Mouse (Mus musculus): ENCODE measurements at regions not wholly inside any gene's neighbourhood (a gene's known extent, or its start where the extent isn't known, plus 50 kb on each side); places are given as distances from the start of the nearest gene placed in this dataset.

DNA sequence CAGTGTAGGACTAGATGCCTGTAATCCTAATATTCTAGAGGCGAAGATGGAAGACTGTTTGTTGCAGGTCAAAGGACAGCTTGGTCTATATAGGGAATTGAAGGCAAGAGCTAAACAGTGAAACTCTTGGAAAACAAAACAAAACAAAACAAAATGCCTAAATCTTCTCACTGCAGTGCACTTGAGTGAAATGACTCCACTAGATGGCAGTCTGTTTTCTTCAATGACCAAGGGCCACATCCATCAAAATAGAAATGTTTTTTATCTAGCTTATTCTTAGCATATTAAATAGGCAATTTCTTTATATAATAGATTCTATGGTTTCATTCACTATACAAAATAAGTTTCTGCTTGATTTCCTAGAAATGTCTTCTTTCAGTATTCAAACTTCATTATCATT is 279.7 kb downstream of the Tex13c3 start:
- intact Hi-C loops (cut with DNase I), result loop anchor here (10.0 kb wide), 2 partner anchors 317 to 763 kb away; no protein-coding TSS in a partner anchor

DNA sequence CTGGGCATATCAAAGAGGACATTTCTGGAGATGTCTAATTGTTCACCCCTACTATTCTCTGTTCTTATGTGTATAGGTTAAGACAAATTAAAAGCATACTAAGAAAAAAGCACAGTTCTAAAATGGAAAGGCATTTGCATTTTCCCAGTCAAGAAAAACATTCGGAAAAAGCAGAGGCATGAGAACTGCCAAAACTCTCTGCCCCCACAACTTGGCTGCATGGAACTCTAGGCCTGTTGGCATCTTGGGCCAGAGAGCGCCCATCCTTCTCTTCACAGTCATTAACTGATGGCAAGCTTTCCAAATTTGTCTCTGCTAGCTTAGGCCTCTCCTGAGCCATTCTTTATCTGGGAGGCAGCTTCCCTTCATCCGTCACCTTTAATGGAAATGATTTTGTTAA is 281.6 kb downstream of the Tex13c3 start:
- DNase-seq, result no peak
- intact Hi-C loops (cut with DNase I), result no loop called here

More for the DNA sequence above, 279.7 kb downstream of the Tex13c3 start:
- DNase-seq, result no peak

DNA sequence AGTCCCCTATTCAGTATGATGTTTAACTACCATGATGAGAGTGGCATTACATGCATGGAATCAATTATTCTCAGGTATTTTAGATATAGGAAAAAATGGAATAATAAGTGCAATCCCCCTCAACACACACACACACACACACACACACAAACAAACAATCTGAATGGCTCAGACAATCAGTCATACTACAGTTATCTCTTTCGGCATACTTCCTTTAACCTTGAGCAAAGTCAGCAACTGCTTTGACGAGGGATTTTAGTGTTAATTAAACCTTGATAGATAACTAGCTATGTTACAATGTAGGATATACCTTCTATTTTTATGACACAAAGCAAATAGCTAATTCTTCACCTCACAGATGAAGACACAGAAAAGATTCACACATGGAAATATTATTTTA is 312.1 kb downstream of the Tex13c3 start:
- intact Hi-C loops (cut with DNase I), result loop anchor here (10.0 kb wide), 1 partner anchor 294 kb away; no protein-coding TSS in a partner anchor
- DNase-seq, result no peak

DNA sequence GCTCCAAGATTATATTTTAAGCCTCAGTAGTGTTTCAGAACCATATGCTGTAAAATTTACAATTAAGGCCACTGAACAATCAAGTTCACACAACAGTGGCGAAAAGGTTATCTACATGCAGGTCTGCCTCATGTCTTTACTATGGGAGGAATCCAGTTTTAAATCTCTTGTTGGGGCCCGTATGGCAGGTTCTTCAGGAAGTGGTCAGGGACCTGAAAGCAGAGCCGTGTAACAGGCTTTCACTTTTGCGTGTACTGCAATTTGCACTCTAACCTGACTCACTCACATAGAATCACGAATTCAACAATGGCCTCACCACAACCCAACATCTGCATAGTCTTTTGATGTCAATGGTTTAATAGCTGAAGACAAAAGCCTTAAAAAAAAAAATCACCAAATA is 312.6 kb downstream of the Tex13c3 start:
- intact Hi-C loops (cut with DNase I), result loop anchor here (10.0 kb wide), 1 partner anchor 294 kb away; no protein-coding TSS in a partner anchor
- DNase-seq, result no peak

DNA sequence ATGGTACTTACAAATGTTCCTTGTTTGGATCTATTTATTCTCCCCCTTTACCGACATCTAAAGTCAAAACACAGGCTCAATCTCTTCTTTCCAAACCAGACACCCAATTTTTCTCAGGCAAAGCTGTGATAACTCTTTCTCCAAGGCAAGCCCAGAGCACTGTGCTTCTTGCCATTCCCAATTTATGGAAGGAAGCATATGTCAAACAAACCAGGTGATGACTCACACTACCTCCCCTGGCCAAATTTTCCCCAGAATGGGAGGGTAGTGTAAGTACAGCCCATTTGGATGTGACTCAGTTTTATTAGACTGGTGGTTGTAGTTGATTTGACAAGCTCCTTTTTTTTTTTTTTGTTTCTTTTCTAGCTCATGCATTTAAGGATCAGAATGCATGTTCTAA is 313.0 kb downstream of the Tex13c3 start:
- DNase-seq, result peak in 1 of 2 experiments; percentile 14

DNA sequence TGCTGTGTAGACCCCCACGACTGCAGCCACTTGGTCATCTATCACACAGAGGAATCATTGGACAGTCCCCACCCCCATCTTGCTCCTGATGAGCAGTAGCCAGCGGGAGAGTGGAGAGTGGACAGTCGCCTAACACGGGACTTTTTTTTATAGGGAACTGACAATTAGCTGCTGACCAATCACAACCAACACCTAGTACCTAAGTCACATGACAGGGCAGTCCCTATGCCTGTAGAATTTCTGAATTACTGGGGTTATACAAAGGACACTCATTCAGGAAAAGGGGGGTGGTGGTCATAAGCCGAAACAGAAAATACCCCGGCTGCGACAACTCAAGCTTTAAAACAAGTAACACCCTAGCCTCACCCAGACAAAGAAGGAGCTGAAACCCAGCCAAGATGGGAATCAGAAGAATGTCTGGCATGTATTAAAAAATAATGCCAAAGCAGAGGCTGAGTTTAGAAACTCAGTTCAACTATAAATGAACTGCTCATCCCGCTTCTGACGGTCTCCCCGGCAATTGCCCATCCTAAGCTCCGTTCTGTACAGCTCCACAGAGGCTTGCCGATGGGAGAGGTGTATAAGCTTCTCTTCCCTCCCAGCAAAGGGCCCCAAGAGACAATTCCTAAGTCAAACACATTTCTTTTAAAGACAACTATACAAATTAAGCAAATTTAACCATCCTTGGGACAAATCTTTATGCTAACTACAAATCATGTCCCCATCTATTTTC is 313.8 kb downstream of the Tex13c3 start:
- DNase-seq, result peak; percentile 40 to 61
- intact Hi-C loops (cut with DNase I), result loop anchor here (10.0 kb wide), 1 partner anchor 292 kb away; no protein-coding TSS in a partner anchor

More for the DNA sequence above, 313.0 kb downstream of the Tex13c3 start:
- intact Hi-C loops (cut with DNase I), result loop anchor here (10.0 kb wide), 1 partner anchor 293 kb away; no protein-coding TSS in a partner anchor

DNA sequence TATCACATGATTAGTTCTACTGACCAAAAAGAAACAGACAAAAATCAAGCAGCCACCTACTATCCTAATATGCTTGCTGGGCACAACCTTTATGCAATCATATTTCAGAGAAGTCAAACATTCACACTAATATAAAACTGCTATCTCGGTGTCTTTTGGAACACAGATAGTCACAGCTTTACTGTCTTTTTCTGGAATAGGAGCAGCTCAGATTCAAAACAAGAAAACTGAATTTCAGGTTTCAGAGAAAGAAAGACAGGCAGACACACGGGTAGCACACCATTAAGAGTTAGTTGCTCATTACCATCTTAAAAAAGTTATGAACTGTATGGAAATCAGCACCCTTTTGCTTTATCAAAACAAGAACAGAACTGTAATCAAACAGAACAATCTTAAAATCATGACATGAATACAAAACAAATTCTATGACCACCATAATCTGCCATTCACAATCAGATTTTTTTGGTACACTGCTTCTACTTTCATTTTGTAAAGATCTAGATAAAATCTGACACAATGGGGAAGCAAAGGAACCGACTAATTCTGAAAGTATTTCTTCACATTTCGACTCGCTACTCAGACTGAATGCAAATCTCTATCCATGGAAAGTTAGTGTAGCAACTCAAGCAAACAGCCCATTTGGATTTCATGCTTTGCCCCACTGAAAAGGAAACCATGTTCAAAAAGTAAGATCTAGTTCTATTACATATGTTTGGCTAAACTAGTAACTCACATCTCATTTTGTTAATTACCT is 315.1 kb downstream of the Tex13c3 start:
- intact Hi-C loops (cut with DNase I), result loop anchor here (10.0 kb wide), 1 partner anchor 291 kb away; no protein-coding TSS in a partner anchor
- no peak for DNase-seq

DNA sequence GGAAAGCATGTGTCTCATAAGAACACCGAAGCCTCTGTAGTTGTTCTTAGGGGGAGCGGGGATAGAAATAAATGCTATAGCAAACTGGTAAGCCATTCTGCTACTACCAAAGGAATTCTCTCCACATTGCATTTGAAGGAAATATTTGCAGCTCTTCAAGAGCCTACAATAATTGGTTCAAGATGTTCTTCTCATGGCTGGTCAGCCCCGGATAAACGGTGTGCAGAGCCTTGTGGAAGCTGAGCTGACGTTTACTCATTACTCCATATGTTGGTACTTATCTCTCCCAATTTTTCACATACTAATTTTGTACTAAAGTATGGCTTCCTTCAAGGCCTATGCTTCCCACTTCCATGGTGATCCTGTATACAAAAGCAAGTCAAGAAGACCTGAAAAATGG is 317.0 kb downstream of the Tex13c3 start:
- no peak for DNase-seq
- intact Hi-C loops (cut with DNase I), result loop anchor here (10.0 kb wide), 1 partner anchor 289 kb away; no protein-coding TSS in a partner anchor

DNA sequence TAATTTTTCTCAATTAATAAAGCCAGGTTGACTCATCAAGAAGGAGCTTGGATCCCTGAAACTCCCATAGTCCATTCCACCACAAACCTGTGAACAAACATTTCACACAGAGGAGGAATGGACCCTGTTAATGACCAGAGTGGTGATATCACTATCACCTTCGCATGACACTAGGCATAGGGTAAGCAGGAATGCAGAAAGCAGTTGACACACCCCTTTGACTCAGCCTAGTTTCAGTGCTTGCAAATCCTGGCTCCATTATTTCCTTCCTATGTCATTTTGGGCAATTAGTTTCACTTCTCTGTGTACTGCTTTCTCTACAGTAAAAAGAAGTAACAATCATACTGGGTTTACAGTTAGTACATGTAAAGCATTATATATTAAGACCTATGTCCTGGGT is 318.2 kb downstream of the Tex13c3 start:
- intact Hi-C loops (cut with DNase I), result loop anchor here (10.0 kb wide), 1 partner anchor 288 kb away; no protein-coding TSS in a partner anchor
- no peak for DNase-seq

DNA sequence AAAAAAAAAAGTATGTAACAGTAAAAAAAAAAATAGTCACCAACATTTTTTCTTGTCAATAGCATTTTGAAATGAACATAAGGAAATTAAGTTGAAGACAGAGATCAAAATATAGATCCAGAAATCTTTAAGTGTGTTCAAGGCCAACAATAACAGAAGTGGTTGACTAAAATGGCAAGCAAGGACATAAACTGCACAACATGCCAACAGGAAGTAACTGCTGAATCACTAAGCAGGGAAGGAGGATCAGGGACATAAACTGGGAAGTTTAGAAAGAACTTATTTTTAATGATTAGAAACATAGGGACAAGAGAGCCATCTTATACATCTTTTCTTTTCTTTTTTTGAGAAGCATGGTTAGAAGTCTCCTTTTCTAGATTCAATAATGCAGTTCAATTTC is 318.8 kb downstream of the Tex13c3 start:
- intact Hi-C loops (cut with DNase I), result loop anchor here (10.0 kb wide), 1 partner anchor 288 kb away; no protein-coding TSS in a partner anchor
- no peak for DNase-seq

DNA sequence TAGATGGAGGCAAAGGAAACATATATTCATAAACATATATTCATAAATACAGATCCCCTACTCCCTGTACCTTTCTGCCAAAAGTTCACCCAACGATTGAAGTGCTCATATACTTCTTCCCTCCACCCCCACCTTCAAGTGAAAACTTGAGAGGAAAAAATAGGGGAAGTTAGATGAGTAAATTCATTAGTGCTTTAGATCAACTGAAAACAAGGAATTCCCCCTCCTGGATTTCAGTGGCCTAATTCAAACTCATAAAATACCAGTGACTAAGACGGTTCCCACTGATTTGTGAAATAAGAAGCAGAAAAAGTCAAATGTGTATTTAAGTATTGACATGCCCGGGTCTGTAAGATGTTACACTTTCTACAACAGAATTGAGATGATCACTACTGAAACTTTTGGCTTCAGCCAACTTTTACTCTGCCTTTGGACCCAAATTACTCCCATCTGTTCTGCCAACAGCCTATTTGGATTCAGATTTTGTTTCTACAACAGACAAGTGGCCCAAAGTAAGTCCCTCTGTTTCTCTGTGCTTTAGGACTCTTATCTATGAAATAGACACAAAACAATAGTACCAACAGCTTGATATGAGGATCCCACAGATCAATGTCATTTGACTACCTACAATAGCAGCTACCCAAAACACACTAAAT is 320.7 kb downstream of the Tex13c3 start:
- intact Hi-C loops (cut with DNase I), result loop anchor here (10.0 kb wide), 1 partner anchor 286 kb away; no protein-coding TSS in a partner anchor
- DNase-seq, result no peak

DNA sequence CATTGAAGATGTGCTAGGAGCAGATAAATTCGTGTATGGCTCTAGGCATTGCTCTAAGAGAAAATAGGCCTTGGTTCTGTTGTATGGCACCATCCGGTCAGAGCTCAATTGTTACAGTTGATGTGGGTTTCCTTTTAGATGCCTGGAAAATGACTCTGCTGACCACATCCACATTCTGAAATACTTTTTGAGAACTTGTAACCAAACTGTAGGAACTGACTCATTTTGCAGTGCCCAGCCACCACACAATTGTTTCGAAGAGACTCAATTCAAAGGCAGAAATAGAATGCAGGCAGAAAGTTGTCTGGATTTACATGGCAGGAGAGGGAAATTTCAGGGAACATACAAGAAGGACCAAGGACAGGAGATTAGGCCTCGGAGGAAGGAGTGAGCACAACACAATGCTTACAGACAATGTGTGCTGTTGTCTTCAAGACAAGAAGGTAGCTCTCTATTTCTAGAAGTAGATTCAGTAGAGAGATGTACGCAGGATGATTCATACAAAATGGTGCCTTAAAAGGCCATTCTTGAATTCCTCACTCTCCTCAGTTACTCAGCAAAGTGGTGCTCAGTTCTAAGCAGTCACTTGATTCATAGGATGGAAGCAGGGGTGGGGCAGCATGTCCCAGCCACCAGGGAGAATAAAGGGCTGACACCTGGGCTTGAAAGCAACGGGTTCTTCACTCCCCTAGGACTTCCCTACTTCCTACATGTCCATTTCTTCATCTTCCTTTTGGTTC is 323.5 kb downstream of the Tex13c3 start:
- no peak for DNase-seq
- intact Hi-C loops (cut with DNase I), result no loop called here

DNA sequence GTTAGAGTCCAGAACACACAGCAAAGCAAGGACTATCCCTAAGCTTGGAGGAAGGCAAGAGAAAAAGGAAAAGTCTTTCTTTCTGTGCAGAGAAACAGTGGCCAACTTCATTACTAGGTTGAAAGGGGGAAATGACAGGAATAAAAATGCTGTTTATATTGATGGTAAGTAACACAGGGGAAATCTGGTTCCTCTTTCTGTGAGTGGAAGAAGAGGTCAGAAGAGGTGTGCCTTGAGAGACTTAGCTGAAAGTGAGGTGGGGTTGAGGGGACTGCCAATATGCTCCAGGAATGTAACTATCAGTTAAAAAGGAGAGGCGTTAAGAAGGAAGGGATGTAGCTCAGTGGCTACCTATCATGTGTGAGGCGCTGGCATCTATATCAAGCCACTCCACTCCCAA is 327.5 kb downstream of the Tex13c3 start:
- DNase-seq, result no peak
- intact Hi-C loops (cut with DNase I), result no loop called here

DNA sequence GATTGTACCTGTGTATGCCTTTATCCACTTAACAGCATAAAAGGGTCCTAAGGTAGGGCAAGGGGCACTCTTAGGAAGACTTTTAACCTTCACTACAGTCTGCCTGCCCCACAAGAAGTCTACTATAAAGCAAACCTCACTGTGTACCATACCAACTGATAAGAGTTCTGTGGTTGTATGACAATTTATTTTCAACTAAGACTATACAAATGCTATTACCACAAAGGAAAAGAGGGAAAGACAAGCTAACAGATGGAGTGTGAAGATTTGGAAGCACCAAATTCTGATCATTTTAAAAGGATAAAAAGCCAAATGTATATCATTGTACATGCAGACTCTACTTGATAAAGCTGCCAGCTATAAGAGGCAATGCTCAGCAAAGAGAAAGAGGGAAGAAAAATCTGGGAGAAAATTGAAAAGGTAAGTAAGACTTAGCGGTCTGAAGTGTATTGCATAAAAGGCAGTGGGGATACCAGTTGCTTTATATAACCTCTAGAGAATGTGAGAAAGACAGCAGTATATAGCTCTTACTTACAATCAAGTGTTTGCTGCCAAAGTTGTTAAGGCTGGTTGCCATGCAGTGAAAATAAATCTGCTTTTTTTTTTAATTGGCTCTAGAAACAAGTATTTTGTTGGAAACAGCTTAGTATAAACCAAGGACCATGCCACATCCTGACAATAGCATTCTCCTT is 328.8 kb downstream of the Tex13c3 start:
- intact Hi-C loops (cut with DNase I), result no loop called here
- no peak for DNase-seq

DNA sequence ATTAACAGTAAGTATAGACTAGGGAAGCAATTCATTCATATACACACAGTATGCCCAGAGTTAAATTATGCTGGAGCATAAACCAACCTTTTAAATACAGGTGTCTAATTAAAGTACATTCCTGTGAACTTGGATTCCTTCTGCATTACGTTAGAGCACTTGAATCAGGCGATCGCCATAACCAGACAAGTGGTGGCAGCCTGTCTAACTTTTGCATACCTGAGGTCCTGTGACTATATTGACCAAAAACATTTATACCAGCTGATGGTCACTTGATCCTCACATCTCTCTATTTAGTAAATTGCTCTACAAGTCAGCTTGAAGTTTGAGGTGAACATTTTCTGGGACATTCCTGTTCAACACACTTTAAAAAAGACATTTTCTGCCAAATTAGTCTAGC is 330.5 kb downstream of the Tex13c3 start:
- intact Hi-C loops (cut with DNase I), result no loop called here
- no peak for DNase-seq

DNA sequence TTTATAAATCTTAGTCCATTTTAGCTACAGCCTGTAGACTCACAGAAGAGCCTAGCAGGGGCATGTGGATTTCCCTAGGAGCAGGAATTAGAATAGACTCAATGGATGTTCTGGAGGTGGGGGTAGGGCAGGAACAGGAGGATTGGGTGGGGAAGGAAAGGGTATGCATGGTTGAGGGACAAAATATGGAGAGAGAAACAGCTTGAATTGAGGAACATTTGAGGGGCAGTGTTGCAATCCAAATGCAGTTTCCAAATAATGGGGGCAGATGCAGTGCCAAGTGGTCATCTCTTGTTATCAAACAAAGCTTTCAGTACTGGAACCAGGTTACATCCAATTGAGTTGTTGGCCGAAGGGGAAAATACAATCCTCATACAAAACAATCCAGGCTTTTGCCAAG is 332.4 kb downstream of the Tex13c3 start:
- DNase-seq, result no peak
- intact Hi-C loops (cut with DNase I), result no loop called here

DNA sequence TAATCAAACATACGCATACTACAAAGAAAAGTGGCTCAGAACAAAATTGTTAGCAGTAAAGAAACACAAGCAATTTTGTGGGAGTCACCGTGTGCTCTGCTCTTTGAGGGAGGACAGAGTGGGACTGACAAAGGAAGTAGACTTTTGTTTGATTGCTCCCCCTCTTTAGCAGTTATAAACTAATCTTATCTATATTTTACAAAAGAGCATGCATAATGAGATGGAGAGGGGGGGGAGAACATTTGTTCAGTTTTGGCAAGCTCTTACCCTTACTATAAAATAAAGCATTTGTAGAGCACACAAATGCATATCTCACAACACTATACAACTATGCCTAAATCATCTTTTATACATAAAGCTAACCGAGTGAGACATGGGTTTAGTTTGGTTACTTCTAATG is 332.9 kb downstream of the Tex13c3 start:
- intact Hi-C loops (cut with DNase I), result no loop called here
- DNase-seq, result no peak

DNA sequence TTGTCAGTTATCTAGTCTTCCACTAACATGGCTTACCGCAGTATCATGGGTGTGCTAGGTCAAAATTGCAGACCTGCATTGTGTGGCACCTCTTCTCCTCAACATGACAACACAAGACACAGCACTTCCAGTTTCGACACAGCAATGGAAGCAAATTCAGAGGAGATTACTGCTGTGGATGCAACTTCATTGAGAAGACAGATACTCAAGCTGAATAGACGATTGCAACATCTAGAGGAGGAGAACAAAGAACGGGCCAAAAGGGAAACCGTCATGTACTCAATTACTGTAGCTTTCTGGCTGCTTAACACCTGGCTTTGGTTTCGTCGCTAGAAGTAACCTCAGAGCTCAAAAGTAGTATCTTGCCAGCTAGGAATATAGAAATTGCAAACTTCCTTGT is 368.4 kb downstream of the Tex13c3 start:
- DNase-seq, result no peak

DNA sequence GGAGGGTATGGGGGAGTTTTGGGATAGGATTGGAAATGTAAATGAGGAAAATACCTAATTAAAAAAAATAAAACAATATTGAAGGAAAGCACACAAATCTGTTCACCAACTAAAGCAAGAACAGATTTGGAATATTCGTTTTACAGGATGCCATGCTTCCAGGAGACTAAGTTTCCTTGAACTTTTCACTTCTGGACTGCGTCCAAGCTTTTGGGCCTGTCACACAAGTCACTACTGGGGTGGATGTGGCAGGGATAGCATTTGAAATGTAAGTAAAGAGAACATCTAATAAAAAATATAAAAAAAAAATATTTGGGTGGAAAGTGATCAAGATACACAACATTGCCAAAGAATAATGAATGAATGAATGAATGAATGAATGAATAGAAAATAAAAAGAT is 378.2 kb downstream of the Tex13c3 start:
- intact Hi-C loops (cut with DNase I), result no loop called here
- DNase-seq, result no peak

More for the DNA sequence above, 368.4 kb downstream of the Tex13c3 start:
- intact Hi-C loops (cut with DNase I), result no loop called here

DNA sequence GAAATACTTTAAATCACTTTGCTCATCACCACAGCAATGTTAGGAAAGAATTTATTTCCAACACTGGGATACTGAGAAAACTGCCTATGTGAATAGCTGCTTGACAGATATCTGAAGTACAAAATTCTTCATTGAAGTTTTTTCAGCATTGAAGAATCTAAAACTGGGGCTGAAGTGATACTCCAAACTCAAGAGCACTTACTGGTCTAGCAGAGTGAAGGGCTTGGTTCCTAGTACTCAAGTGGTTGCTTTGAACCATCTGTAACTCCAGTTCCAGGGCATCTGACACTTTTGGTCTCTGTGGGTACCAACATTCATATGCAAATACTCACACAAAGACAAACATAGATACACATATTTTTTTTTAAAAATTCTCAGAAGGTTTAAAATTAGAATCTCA is 385.2 kb downstream of the Tex13c3 start:
- DNase-seq, result no peak
- intact Hi-C loops (cut with DNase I), result no loop called here

All from heart, postnatal 10 days (tissue).